Mouse (Mus musculus) spleen, adult 2 months (tissue): ENCODE measurements around the gene Olfr92. TPM values are rescaled to one million over a fixed set of nuclear protein-coding genes. Genes with fewer than 3 reads are reported as not detected.

ENCODE experiments used
- DNase-seq, 2 experiments: peaks; one replicate each; pipeline versions ENCODE4 v3.0.0 to v3.0.0-alpha.2; 2012 to 2021; ENCODE audit warnings: low spot score in 2 of 2, low read depth in 1 of 2
- H3K27ac ChIP-seq: fragments of 200-500 bp; 2 replicates; pipeline ENCODE4 v1.5.1; 2012; ENCODE audit warnings: low read length, inconsistent platforms; ENCODE audit not compliant: insufficient read depth
- H3K27me3 ChIP-seq: fragments of 200-500 bp; 2 replicates; pipeline ENCODE4 v1.6.1; 2012; ENCODE audit warnings: mild to moderate bottlenecking, moderate library complexity, low read length, inconsistent platforms; ENCODE audit not compliant: control insufficient read depth, insufficient read depth
- H3K36me3 ChIP-seq: fragments of 200-500 bp; 2 replicates; pipeline ENCODE4 v1.6.1; 2012; ENCODE audit warnings: mild to moderate bottlenecking, low read length, inconsistent platforms; ENCODE audit not compliant: control insufficient read depth, insufficient read depth
- H3K4me1 ChIP-seq: fragments of 200-500 bp; 2 replicates; pipeline ENCODE4 v1.6.1; 2011; ENCODE audit warnings: inconsistent platforms; ENCODE audit not compliant: control insufficient read depth, insufficient read depth, insufficient read length
- H3K4me3 ChIP-seq: fragments of 200-500 bp; 2 replicates; pipeline ENCODE4 v1.5.1; 2011; ENCODE audit warnings: mild to moderate bottlenecking, inconsistent platforms; ENCODE audit not compliant: insufficient read depth, insufficient read length; ENCODE audit errors: extremely low read depth
- CTCF ChIP-seq: fragments of 200-500 bp; IDR thresholded peaks from 2 replicates; pipeline ENCODE4 v1.5.1; 2011; ENCODE audit warnings: mild to moderate bottlenecking, inconsistent platforms; ENCODE audit not compliant: insufficient read depth, insufficient read length, insufficient replicate concordance; ENCODE audit errors: extremely low read depth
- POLR2A ChIP-seq: fragments of 200-500 bp; IDR thresholded peaks from 2 replicates; pipeline ENCODE4 v1.6.1; 2011; ENCODE audit warnings: low read depth, low read length, inconsistent platforms
- WGBS: fragments of 180-500 bp; shearing (Covaris S2); methylation state at CpG from one replicate; pipeline ENCODE4 v1.1.7; 2018; 5-methylcytosine and 5-hydroxymethylcytosine counted together
- polyA plus RNA-seq: library from polyadenylated mRNA; depleted of rRNA; stranded (reverse); fragments of >200 nt; gene quantifications from 2 replicates; pipeline ENCODE4 v1.2.3, GENCODE M21; 2012

Olfr92 gene
- polyA plus RNA-seq, 1 experiment, result not detected

GRCm38 (mm10) chr17:37075766-37076165 lies 44.1 kb downstream of the Olfr92 start:
- no peak for DNase-seq
- Histone ChIP-seq H3K4me1 (no peaks in the 10 kb centered on the region), H3K36me3 (peaks cover 2% of the 10 kb centered on the region; the same call in 1 of the 2 replicates), H3K4me3 (no peak overlapping the region), H3K27me3 (no peaks in the 10 kb centered on the region), H3K27ac (no peak overlapping the region)
- 88% methylated on average over 2 of the region's 2 CpGs for WGBS
- TF ChIP-seq CTCF, result no peak
- no peak for TF ChIP-seq POLR2A

- 91% methylated on average over 6 of the region's 6 CpGs for WGBS
- no peak overlapping the region for H3K4me3 ChIP-seq
- DNase-seq, result no peak
Observed at GRCm38 (mm10) chr17:37075181-37075580, 44.7 kb downstream of the Olfr92 start.

DNA sequence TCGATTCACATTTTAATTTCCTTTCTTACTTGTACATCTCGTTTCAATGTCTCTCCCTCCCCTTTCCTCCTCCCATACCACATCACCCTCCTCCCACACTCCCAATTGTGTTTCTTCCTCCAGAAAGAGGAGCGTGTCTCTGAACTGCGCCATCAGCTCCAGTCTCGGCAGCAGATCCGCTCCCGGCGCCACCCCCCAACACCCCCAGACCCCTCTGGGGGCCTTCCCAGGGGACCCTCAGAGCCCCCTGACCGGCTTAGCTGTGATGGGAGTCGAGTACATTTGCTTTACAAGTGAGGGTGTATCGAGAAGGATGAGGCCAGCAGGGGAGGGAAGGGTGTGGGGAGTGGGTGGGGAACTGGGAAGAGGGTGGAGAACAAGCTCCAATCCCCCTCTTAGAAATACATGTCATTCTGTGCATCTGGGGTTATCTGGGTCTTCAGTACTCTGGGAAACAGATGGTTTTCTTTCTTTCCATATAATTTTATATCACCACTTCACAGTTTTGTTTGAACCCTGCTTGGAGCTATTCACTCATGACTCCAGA lies 47.1 kb downstream of the Olfr92 start:
- no peaks in the 10 kb centered on the region for H3K4me1 ChIP-seq
- H3K27me3 ChIP-seq, result no peaks in the 10 kb centered on the region
- 83% methylated on average over 11 of the region's 11 CpGs for WGBS
- TF ChIP-seq POLR2A (no peak), CTCF (no peak)
- no peak overlapping the region for H3K4me3 ChIP-seq
- no peak for DNase-seq
- H3K27ac ChIP-seq, result no peak overlapping the region
- peaks cover 7% of the 10 kb centered on the region for H3K36me3 ChIP-seq

More at GRCm38 (mm10) chr17:37075181-37075580, 44.7 kb downstream of the Olfr92 start:
- TF ChIP-seq POLR2A (no peak), CTCF (no peak)
- Histone ChIP-seq H3K27me3 (no peaks in the 10 kb centered on the region), H3K36me3 (peaks cover 4% of the 10 kb centered on the region), H3K27ac (no peak overlapping the region), H3K4me1 (no peaks in the 10 kb centered on the region)

- Histone ChIP-seq H3K27me3 (no peaks in the 10 kb centered on the region), H3K36me3 (peaks cover 7% of the 10 kb centered on the region), H3K27ac (no peak overlapping the region), H3K4me3 (no peak overlapping the region), H3K4me1 (no peaks in the 10 kb centered on the region)
- 91% methylated on average over 12 of the region's 12 CpGs for WGBS
- TF ChIP-seq CTCF, result no peak
- no peak for TF ChIP-seq POLR2A
- DNase-seq, result no peak
Observed at GRCm38 (mm10) chr17:37072080-37072729, 47.7 kb downstream of the Olfr92 start.

DNA sequence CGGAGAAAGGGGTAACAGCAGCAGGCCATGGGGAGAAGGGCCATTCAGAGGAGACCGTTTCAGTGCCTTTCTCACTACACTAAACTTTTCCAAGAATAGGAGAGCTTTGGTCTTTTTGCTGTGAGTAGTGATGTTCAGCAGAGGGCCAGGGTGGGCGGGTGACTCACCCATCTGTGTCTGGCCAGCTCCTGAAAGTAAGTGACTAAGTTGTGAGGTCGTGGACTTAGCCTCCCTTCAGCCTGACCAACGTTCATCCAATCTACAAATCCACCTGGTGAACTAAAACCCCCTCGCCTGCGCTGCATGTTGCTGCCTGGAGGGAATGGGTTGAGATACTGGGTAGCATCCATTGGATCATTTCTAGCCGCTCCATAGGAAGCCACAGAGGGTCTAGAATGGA lies 49.8 kb downstream of the Olfr92 start:
- Histone ChIP-seq H3K27ac (no peak overlapping the region), H3K36me3 (peaks cover 7% of the 10 kb centered on the region), H3K27me3 (no peaks in the 10 kb centered on the region), H3K4me1 (no peaks in the 10 kb centered on the region), H3K4me3 (no peak overlapping the region)
- DNase-seq, result no peak
- 91% methylated on average over 8 of the region's 8 CpGs for whole genome bisulfite sequencing
- TF ChIP-seq POLR2A (no peak), CTCF (no peak)

GRCm38 (mm10) chr17:37067861-37068260 lies 52.0 kb downstream of the Olfr92 start:
- Histone ChIP-seq H3K27me3 (no peaks in the 10 kb centered on the region), H3K4me3 (no peak overlapping the region), H3K36me3 (peaks cover 12% of the 10 kb centered on the region), H3K4me1 (no peaks in the 10 kb centered on the region), H3K27ac (no peak overlapping the region)
- no peak for DNase-seq
- 90% methylated on average over 1 of the region's 1 CpGs for WGBS
- TF ChIP-seq CTCF (no peak), POLR2A (no peak)

GRCm38 (mm10) chr17:37065993-37066392 lies 53.9 kb downstream of the Olfr92 start:
- peaks cover 16% of the 10 kb centered on the region for H3K36me3 ChIP-seq
- no peaks in the 10 kb centered on the region for H3K27me3 ChIP-seq
- H3K4me1 ChIP-seq, result no peaks in the 10 kb centered on the region
- TF ChIP-seq CTCF (no peak), POLR2A (no peak)
- 87% methylated on average over 2 of the region's 2 CpGs for WGBS
- no peak for DNase-seq
- H3K27ac ChIP-seq, result no peak overlapping the region
- H3K4me3 ChIP-seq, result no peak overlapping the region
